Mouse (Mus musculus): Measurements from ENCODE around the gene Sh3gl2.

DNA sequence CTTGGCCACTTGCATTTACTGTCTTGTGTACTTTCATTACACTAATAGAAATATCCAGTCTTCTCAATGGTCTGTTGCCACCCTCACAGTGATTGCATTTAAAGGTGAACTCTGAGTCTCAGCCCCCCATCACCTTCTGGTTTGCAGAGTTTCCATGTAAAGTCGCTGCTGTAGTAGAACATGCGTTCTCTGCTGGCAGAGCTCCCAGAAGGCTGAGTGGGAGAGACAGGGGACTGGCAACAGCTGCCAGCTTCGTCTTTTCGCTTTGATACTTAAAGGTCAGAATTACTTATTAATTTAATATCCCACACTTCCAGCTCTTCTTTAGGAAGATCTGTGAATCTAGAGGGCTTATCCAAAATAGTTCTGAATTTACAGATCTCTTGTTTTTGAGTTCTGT lies 8.7 kb upstream of the Sh3gl2 start:
- TF ChIP-seq CTCF (IDR thresholded peaks at IDR 0.05; ENCODE audit: low read depth) = no peak
- no peak for TF ChIP-seq EP300 (IDR thresholded peaks at IDR 0.05; ENCODE audit: low read depth)

Data from liver, embryonic 14.5 days (tissue).